Mouse (Mus musculus) intestine, embryonic 14.5 days (tissue): ENCODE data around the gene Gpn3. TPM values are rescaled to one million over a fixed set of nuclear protein-coding genes. Genes with fewer than 3 reads are reported as not detected.

Experiments
- ATAC-seq: fragments of 200-750 bp; cut with Nextera tagmentation; replicated peaks from 2 replicates; pipeline ENCODE4 v1.8.0; 2017; ENCODE audit warnings: low read depth, moderate number of reproducible peaks, moderate TSS enrichment, moderate library complexity; ENCODE audit not compliant: low FRiP score, low TSS enrichment
- DNase-seq: peaks from one replicate; pipeline ENCODE4 v3.0.0-alpha.2; 2018; ENCODE audit warnings: low spot score
- H3K27ac ChIP-seq: fragments of 300-500 bp; sonication (generic); 2 replicates; pipeline ENCODE4 v1.5.1; 2014; ENCODE audit warnings: low read depth, mild to moderate bottlenecking, control low read depth
- H3K27me3 ChIP-seq: fragments of 300-500 bp; sonication (generic); replicated peaks from 2 replicates; pipeline ENCODE4 v1.6.1; 2014; ENCODE audit warnings: low read length, control low read depth; ENCODE audit not compliant: control insufficient read depth, insufficient read depth
- H3K36me3 ChIP-seq: fragments of 300-500 bp; sonication (generic); 2 replicates; pipeline ENCODE4 v1.6.1; 2014; ENCODE audit warnings: low read length, control low read depth; ENCODE audit not compliant: control insufficient read depth, insufficient read depth
- H3K4me1 ChIP-seq: fragments of 300-500 bp; sonication (generic); replicated peaks from 2 replicates; pipeline ENCODE4 v1.6.1; 2014; ENCODE audit warnings: low read length, control low read depth, mixed read lengths; ENCODE audit not compliant: control insufficient read depth, insufficient read depth
- H3K4me2 ChIP-seq: fragments of 300-500 bp; sonication (generic); 2 replicates; pipeline ENCODE4 v1.6.1; 2014; ENCODE audit warnings: low read length
- H3K4me3 ChIP-seq: fragments of 300-500 bp; sonication (generic); 2 replicates; pipeline ENCODE4 v1.5.1; 2014; ENCODE audit warnings: low read depth, low read length, control low read depth, mixed read lengths
- H3K9ac ChIP-seq: fragments of 300-500 bp; sonication (generic); 2 replicates; pipeline ENCODE4 v1.6.1; 2014; ENCODE audit warnings: mild to moderate bottlenecking, low read length
- H3K9me3 ChIP-seq: fragments of 300-500 bp; sonication (generic); 2 replicates; pipeline ENCODE4 v1.6.1; 2016; ENCODE audit warnings: low read length, control low read depth; ENCODE audit not compliant: control insufficient read depth
- WGBS: fragments of 180-500 bp; shearing (Covaris S2); extraction: QIAGEN DNeasy Blood & Tissue Kit; methylation state at CpG from one replicate; pipeline ENCODE4 v1.1.7; 2014; 5-methylcytosine and 5-hydroxymethylcytosine counted together
- polyA plus RNA-seq: library from polyadenylated mRNA; unstranded; fragments of >200 nt; fragmentation: Nextera tagmentation; extraction: Ambion mirVana; gene quantifications from 2 replicates; pipeline ENCODE4 v1.2.1, GENCODE M21; 2014

The Gpn3 gene
- polyA plus RNA-seq, 1 experiment from 2014 or later, result 66.5 TPM

- H3K4me1 ChIP-seq, result peaks cover 5% of the 10 kb centered on the region
- no peak overlapping the region for H3K4me2 ChIP-seq
- no peaks in the 10 kb centered on the region for H3K9me3 ChIP-seq
- H3K27me3 ChIP-seq, result no peaks in the 10 kb centered on the region
- H3K9ac ChIP-seq, result no peak overlapping the region
- H3K27ac ChIP-seq, result no peak overlapping the region
- H3K36me3 ChIP-seq, result peaks cover 20% of the 10 kb centered on the region
- no peak overlapping the region for H3K4me3 ChIP-seq
- ATAC-seq (no peak), DNase-seq (peak; percentile 86)
- 47% methylated on average over 2 of the region's 2 CpGs for WGBS
These were observed 22.2 kb downstream of the Gpn3 start for GRCm38 (mm10) chr5:122393887-122394286.

DNA sequence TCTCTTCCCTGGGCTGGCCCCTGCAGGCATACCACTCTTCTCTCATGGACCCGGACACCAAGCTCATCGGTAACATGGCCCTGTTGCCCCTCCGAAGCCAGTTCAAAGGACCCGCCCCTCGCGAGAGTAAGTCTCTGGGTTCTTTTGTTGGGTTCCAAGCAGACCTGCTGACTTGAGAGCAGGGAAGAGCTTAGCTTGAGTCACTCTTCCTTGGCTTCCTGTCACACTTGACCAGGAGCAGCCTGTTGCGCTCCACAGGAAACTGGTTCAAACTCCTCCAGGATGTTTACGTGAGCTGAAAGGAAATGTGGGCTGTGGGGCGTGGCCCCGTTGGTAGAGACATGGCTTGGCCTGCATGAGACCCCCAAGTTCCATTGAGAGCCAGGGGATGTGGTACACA, 25.1 kb downstream of the Gpn3 start:
- H3K27me3 ChIP-seq, result no peaks in the 10 kb centered on the region
- WGBS, result 81% methylated on average over 10 of the region's 10 CpGs
- H3K27ac ChIP-seq, result no peak overlapping the region
- no peak for DNase-seq
- no peak overlapping the region for H3K9ac ChIP-seq
- H3K4me1 ChIP-seq, result peaks cover 5% of the 10 kb centered on the region
- no peak overlapping the region for H3K4me2 ChIP-seq
- no peak for ATAC-seq
- H3K36me3 ChIP-seq, result peaks cover 40% of the 10 kb centered on the region
- H3K4me3 ChIP-seq, result no peak overlapping the region
- no peaks in the 10 kb centered on the region for H3K9me3 ChIP-seq

DNA sequence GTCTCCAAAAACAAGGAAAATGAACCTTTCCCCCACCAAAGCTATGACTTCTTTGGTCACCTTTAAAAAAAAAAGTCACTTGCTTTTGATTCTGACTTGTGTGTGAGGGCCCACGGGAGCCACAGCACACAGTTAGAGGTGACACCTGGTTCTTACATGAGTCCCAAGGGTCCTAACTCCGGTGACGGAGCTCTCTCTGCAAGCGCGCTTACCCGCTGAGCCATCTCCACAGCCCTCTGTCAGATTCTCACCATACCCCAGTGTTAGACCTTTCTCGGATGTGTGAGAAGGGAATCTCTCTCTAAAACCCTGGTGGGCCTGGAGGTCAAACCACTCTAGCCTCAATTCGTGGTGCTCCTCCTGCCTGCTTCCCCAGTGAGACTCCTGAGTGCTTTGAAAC, 25.8 kb downstream of the Gpn3 start:
- no peaks in the 10 kb centered on the region for H3K9me3 ChIP-seq
- ATAC-seq, result no peak
- H3K4me2 ChIP-seq, result no peak overlapping the region
- no peak overlapping the region for H3K27ac ChIP-seq
- peaks cover 3% of the 10 kb centered on the region for H3K4me1 ChIP-seq
- peaks cover 47% of the 10 kb centered on the region for H3K36me3 ChIP-seq
- H3K9ac ChIP-seq, result no peak overlapping the region
- no peak overlapping the region for H3K4me3 ChIP-seq
- H3K27me3 ChIP-seq, result no peaks in the 10 kb centered on the region
- no peak for DNase-seq
- WGBS, result 90% methylated on average over 8 of the region's 8 CpGs

DNA sequence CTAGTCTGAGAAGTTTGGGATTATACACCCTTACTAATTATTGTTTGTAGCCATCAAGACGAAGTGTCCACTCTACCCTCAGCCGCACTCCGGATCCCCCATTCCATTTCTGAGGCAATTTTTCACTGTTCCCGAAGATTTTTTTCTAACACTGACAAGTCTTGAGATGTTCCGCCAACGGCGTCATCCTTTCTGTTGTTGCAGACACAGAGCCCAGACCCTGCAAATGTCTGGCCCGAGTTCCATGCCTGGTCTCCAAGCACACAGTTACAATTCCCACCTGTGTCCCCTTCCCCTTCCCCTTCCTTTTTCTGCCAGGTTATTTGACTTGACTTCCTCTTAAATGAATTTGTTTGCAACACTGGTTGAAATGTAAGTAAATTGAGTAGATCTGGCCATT, 28.2 kb downstream of the Gpn3 start:
- no peak for ATAC-seq
- Histone ChIP-seq H3K27ac (no peak overlapping the region), H3K4me1 (no peaks in the 10 kb centered on the region), H3K9me3 (no peaks in the 10 kb centered on the region), H3K27me3 (no peaks in the 10 kb centered on the region), H3K4me3 (no peak overlapping the region), H3K9ac (no peak overlapping the region), H3K36me3 (peaks cover 71% of the 10 kb centered on the region), H3K4me2 (no peak overlapping the region)
- WGBS, result 78% methylated on average over 8 of the region's 8 CpGs
- DNase-seq, result no peak

DNA sequence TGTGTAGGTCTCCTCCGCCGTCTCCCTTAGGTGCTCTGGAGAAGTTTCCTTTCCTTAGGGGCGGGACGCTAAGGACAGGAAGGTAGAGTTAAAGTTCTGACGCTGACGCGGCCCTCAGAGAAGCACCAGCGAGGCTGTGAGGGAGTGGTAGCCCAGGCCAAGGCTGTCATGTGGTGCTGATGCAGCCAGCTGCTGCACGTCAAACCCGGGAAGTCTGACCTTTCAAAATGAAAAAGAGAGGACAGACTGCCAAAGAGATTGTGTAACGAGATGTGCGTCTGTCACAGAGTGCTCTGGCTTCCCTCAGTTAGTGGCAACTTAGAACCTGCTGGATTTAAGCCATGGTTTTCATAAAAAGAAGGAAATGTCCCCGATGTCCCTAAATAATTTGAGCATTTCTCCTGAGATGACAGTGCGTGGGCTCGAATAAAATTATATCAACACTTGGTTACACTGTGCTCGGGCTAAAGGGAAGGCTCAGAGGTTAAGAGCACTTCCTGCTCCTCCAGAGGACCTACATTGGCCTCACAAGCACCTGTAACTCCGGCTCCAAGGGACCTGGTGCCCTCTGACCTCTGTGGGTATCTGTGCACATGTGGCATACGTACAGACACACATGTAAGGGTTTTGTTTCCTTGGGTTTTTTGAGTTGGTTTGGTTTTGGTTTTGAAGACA, 29.1 kb downstream of the Gpn3 start:
- H3K9me3 ChIP-seq, result no peaks in the 10 kb centered on the region
- H3K27me3 ChIP-seq, result no peaks in the 10 kb centered on the region
- H3K9ac ChIP-seq, result no peak overlapping the region
- no peak overlapping the region for H3K4me3 ChIP-seq
- ATAC-seq, result no peak; the same call in 1 of the 2 replicates
- peaks cover 80% of the 10 kb centered on the region for H3K36me3 ChIP-seq
- H3K27ac ChIP-seq, result no peak overlapping the region
- H3K4me2 ChIP-seq, result no peak overlapping the region
- WGBS, result 64% methylated on average over 18 of the region's 18 CpGs
- no peak for DNase-seq
- no peaks in the 10 kb centered on the region for H3K4me1 ChIP-seq

- ATAC-seq (no peak; the same call in 1 of the 2 replicates), DNase-seq (peak; percentile 86)
- H3K27ac ChIP-seq, result no peak overlapping the region
- no peaks in the 10 kb centered on the region for H3K9me3 ChIP-seq
- no peak overlapping the region for H3K4me3 ChIP-seq
- WGBS, result 27% methylated on average over 8 of the region's 8 CpGs
- H3K4me2 ChIP-seq, result no peak overlapping the region
- H3K9ac ChIP-seq, result no peak overlapping the region
- H3K4me1 ChIP-seq, result no peaks in the 10 kb centered on the region
- H3K36me3 ChIP-seq, result peaks cover 85% of the 10 kb centered on the region
- no peaks in the 10 kb centered on the region for H3K27me3 ChIP-seq
These were observed 29.6 kb downstream of the Gpn3 start for GRCm38 (mm10) chr5:122401303-122401640.

DNA sequence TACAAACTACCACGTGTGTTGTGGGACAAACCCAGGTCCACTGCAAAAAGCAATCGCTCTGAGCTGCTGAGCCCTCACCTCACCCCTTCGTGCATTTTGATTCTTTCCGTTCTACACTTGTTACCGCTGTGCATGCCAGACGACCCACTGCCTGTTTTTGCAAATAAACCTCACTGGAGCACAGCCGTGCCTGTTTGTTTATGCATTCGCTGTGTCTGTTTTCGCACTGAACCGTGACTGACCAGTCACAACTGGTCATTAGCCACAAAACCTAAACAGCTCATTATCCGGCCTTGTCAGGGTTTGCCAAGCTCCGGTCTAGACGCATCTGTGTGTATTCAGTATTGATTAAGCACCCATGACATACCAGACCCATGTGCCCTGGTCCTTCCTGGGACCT, 30.5 kb downstream of the Gpn3 start:
- Histone ChIP-seq H3K27ac (no peak overlapping the region), H3K4me1 (no peaks in the 10 kb centered on the region), H3K9me3 (peaks cover 3% of the 10 kb centered on the region; the same call in 1 of the 2 replicates), H3K4me2 (no peak overlapping the region), H3K4me3 (no peak overlapping the region), H3K36me3 (peaks cover 90% of the 10 kb centered on the region), H3K9ac (no peak overlapping the region), H3K27me3 (no peaks in the 10 kb centered on the region)
- DNase-seq (no peak), ATAC-seq (no peak)
- WGBS, result 62% methylated on average over 13 of the region's 13 CpGs

GRCm38 (mm10) chr5:122402772-122403171, 31.1 kb downstream of the Gpn3 start:
- 88% methylated on average over 5 of the region's 5 CpGs for WGBS

DNA sequence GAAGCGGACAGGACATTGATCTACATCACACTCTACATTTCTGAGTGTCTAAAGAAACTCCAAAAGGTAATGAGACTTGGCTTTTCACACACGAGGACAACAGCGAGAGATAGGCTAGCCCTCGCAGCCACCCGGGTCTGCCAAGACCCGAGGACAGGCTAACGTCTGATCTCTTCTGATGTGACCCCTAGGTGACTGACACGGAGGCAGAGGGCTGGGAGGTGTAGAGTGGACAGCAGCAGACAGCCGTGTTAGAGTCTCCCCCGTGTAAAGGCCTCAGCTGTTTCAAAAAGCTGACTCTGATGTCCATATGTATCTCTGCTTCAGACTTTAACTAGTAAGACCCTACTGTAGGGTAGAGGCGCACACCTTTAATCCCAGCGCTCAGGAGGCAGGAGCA, 31.7 kb downstream of the Gpn3 start:
- ATAC-seq (no peak), DNase-seq (no peak)
- no peaks in the 10 kb centered on the region for H3K4me1 ChIP-seq
- H3K4me2 ChIP-seq, result no peak overlapping the region
- peaks cover 3% of the 10 kb centered on the region; the same call in 1 of the 2 replicates for H3K9me3 ChIP-seq
- H3K9ac ChIP-seq, result no peak overlapping the region
- H3K27me3 ChIP-seq, result no peaks in the 10 kb centered on the region
- peaks cover 84% of the 10 kb centered on the region for H3K36me3 ChIP-seq
- 95% methylated on average over 12 of the region's 12 CpGs for WGBS
- no peak overlapping the region for H3K27ac ChIP-seq
- H3K4me3 ChIP-seq, result no peak overlapping the region

More at GRCm38 (mm10) chr5:122402772-122403171, 31.1 kb downstream of the Gpn3 start:
- H3K27ac ChIP-seq, result no peak overlapping the region
- H3K4me3 ChIP-seq, result no peak overlapping the region
- H3K9me3 ChIP-seq, result peaks cover 3% of the 10 kb centered on the region; the same call in 1 of the 2 replicates
- no peak overlapping the region for H3K4me2 ChIP-seq
- no peaks in the 10 kb centered on the region for H3K27me3 ChIP-seq
- H3K9ac ChIP-seq, result no peak overlapping the region
- no peak for ATAC-seq
- H3K36me3 ChIP-seq, result peaks cover 88% of the 10 kb centered on the region
- H3K4me1 ChIP-seq, result no peaks in the 10 kb centered on the region
- no peak for DNase-seq
